29 mouse cellular contexts compared by ENCODE assay signal in the genomic region with DNA sequence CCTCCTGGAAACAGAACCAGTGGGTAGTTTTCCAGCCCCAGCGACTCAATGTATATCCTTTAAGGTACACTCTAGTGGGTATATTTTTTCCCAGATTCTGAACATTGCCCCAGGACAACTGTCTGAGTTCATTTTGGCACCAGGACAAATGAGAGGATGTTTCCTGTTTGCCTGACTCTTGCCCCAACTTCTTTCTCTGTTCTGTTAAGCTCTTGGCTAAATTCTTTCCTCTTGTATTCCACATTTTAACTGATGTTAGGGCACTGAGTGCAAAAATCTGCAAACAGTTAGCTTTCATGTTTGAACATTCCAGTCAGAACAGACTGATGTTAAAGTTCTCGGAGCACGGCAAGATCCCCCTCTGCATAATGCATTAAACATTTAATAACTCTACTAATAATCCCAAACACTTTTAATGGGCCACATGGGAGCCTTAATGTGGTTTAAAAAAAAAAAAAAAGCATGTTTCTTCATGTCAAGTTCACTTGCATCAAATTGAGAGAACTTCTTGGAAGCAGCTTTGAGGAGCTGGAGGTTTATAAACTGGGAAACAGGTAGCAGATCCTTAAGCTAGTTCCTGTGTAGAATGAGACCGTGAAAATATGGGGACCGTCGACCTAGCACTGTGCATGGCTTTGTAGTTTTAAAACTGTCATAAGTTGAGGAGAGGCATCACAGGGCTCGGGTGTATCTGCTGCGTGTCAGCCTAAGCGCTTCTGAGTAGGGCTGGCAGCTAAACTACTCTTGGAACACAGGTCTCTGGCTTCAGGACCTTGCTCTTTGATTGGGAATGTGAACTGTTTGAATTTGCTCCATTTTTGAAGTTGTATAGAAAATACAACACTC.
DNase-seq lines count a peak whose midpoint lies in the region; ATAC-seq lines count a peak whose summit lies in the region.
"Had no signal": no experiment of that assay in that cellular context is flagged by ENCODE, and none has a peak within 500 bp of the region (broad histone marks: within the 10 kb centered on the region; RNA-seq: fewer than 3 reads in every experiment).

No protein-coding gene starts in this region.

- no peaks in the 10 kb centered on the region for H3K36me3 ChIP-seq in lung, embryonic 15.5 days
- no peaks in the 10 kb centered on the region for H3K36me3 ChIP-seq in limb, embryonic 15.5 days
- no peaks in the 10 kb centered on the region for H3K36me3 ChIP-seq in hindbrain, embryonic 16.5 days (ENCODE audit: control insufficient read depth, insufficient read depth, low read length)
- H3K36me3 ChIP-seq: forebrain, embryonic 12.5 days; heart, embryonic 13.5 days; neural tube, embryonic 15.5 days; stomach, embryonic 15.5 days had no signal

- peak overlapping the region; percentile 29; the same call in 1 of the 2 replicates for H3K27ac ChIP-seq in lung, embryonic 15.5 days
- peak overlapping the region; percentile 47; the same call in 1 of the 2 replicates for H3K27ac ChIP-seq in limb, embryonic 15.5 days
- H3K27ac ChIP-seq in hindbrain, embryonic 16.5 days (ENCODE audit: low read depth, low read length): no peak overlapping the region
- H3K27ac ChIP-seq: forebrain, embryonic 12.5 days; heart, embryonic 13.5 days; hindbrain, embryonic 14.5 days; macrophage; neural tube, embryonic 15.5 days; stomach, embryonic 15.5 days had no signal

- H3K9me3 ChIP-seq in lung, embryonic 15.5 days: no peaks in the 10 kb centered on the region
- no peaks in the 10 kb centered on the region for H3K9me3 ChIP-seq in limb, embryonic 15.5 days
- no peaks in the 10 kb centered on the region for H3K9me3 ChIP-seq in hindbrain, embryonic 16.5 days (ENCODE audit: control insufficient read depth, low read length)
- H3K9me3 ChIP-seq: forebrain, embryonic 12.5 days; heart, embryonic 13.5 days; neural tube, embryonic 15.5 days; stomach, embryonic 15.5 days had no signal

- no peak overlapping the region for H3K9ac ChIP-seq in lung, embryonic 15.5 days
- no peak overlapping the region for H3K9ac ChIP-seq in limb, embryonic 15.5 days
- H3K9ac ChIP-seq in hindbrain, embryonic 16.5 days (ENCODE audit: low read depth, low read length): no peak overlapping the region
- H3K9ac ChIP-seq: forebrain, embryonic 12.5 days; heart, embryonic 13.5 days; hindbrain, embryonic 14.5 days; neural tube, embryonic 15.5 days; stomach, embryonic 15.5 days had no signal

- H3K4me3 ChIP-seq in lung, embryonic 15.5 days: no peak overlapping the region
- H3K4me3 ChIP-seq in limb, embryonic 15.5 days: no peak overlapping the region
- H3K4me3 ChIP-seq in hindbrain, embryonic 16.5 days (ENCODE audit: low read length): no peak overlapping the region
- H3K4me3 ChIP-seq: erythroblast, embryonic 14.5 days; forebrain, embryonic 12.5 days; heart, embryonic 13.5 days; neural tube, embryonic 15.5 days; stomach, embryonic 15.5 days had no signal

- WGBS in lung, embryonic 15.5 days: 55% methylated on average over 9 of the region's 9 CpGs
- WGBS in limb, embryonic 15.5 days: 21% methylated on average over 9 of the region's 9 CpGs
- 82% methylated on average over 9 of the region's 9 CpGs for WGBS in hindbrain, embryonic 16.5 days

- peak; percentile 9 for DNase-seq in embryo, embryonic 11 days
- no peak for DNase-seq in embryo, embryonic 9.5 days (ENCODE audit: extremely low spot score)
- no peak for DNase-seq in lung, postnatal 4 days
- DNase-seq in forelimb bud, embryonic 11.5 days (ENCODE audit: low read depth, low spot score): peak; percentile 42
- DNase-seq: adrenal gland, postnatal 14 days; cerebellum, adult 11 months; cerebellum, adult 9-10 months; cerebellum, postnatal 36 days; gastrocnemius, postnatal 36 days; kidney, postnatal 14 days; layer of hippocampus, adult 9-11 months; midbrain, embryonic 14.5 days; retina, postnatal 1 day; right cerebral cortex, postnatal 25 days; thymus, postnatal 14 days had no signal

- no peak for ATAC-seq in lung, embryonic 15.5 days (ENCODE audit: borderline replicate concordance, extremely low read depth, low FRiP score, low TSS enrichment)
- ATAC-seq in limb, embryonic 15.5 days (ENCODE audit: insufficient number of reproducible peaks, low FRiP score, low TSS enrichment, low read depth): 0 out of 2 replicates have a peak, but pooled peaks have one; percentile 57
- ATAC-seq in hindbrain, embryonic 16.5 days: no peak
- no peak for ATAC-seq in CD4-positive, CD25-positive, alpha-beta regulatory T cell, adult 4 months
- ATAC-seq: lung, postnatal 0 days; Patski had no signal

- no peaks in the 10 kb centered on the region for H3K27me3 ChIP-seq in lung, embryonic 15.5 days
- peaks cover 9% of the 10 kb centered on the region for H3K27me3 ChIP-seq in limb, embryonic 15.5 days
- no peaks in the 10 kb centered on the region for H3K27me3 ChIP-seq in hindbrain, embryonic 16.5 days (replicated peaks; ENCODE audit: control insufficient read depth, insufficient read depth, low read length)
- H3K27me3 ChIP-seq: forebrain, embryonic 12.5 days; heart, embryonic 13.5 days; neural tube, embryonic 15.5 days; Patski; stomach, embryonic 15.5 days had no signal

- H3K4me1 ChIP-seq in lung, embryonic 15.5 days: peaks cover 19% of the 10 kb centered on the region
- H3K4me1 ChIP-seq in limb, embryonic 15.5 days: peaks cover 31% of the 10 kb centered on the region
- H3K4me1 ChIP-seq in hindbrain, embryonic 16.5 days (ENCODE audit: control insufficient read depth, insufficient read depth, low read depth, low read length): peaks cover 3% of the 10 kb centered on the region; the same call in 1 of the 2 replicates
- H3K4me1 ChIP-seq: forebrain, embryonic 12.5 days; stomach, embryonic 15.5 days had no signal

- no peak overlapping the region for H3K4me2 ChIP-seq in lung, embryonic 15.5 days
- no peak overlapping the region for H3K4me2 ChIP-seq in limb, embryonic 15.5 days
- no peak overlapping the region for H3K4me2 ChIP-seq in hindbrain, embryonic 16.5 days (ENCODE audit: low read length)
- H3K4me2 ChIP-seq: forebrain, embryonic 12.5 days; heart, embryonic 13.5 days; hindbrain, embryonic 14.5 days; liver, embryonic 11.5 days; neural tube, embryonic 15.5 days; stomach, embryonic 15.5 days had no signal

Comparison
In these comparisons a context has a peak if more than half of its experiments do, and no peak if none do; other contexts are left out.
1. DNase-seq: peak in embryo, embryonic 11 days (single experiment) and forelimb bud, embryonic 11.5 days (single experiment); none in embryo, embryonic 9.5 days (single experiment) and lung, postnatal 4 days (0 of 2).